Mouse (Mus musculus) intestine, embryonic 14.5 days (tissue): ENCODE measurements around the gene Aldh1b1. TPM values are rescaled to one million over a fixed set of nuclear protein-coding genes. Genes with fewer than 3 reads are reported as not detected.
A peak's percentile ranks its signal among the peaks of the same experiment; 100 is the strongest.

Experiments
- ATAC-seq: fragments of 200-750 bp; cut with Nextera tagmentation; replicated peaks from 2 replicates; pipeline ENCODE4 v1.8.0; 2017; ENCODE audit warnings: low read depth, moderate number of reproducible peaks, moderate TSS enrichment, moderate library complexity; ENCODE audit not compliant: low FRiP score, low TSS enrichment
- DNase-seq: peaks from one replicate; pipeline ENCODE4 v3.0.0-alpha.2; 2018; ENCODE audit warnings: low spot score
- H3K27ac ChIP-seq: fragments of 300-500 bp; sonication (generic); 2 replicates; pipeline ENCODE4 v1.5.1; 2014; ENCODE audit warnings: low read depth, mild to moderate bottlenecking, control low read depth
- H3K27me3 ChIP-seq: fragments of 300-500 bp; sonication (generic); replicated peaks from 2 replicates; pipeline ENCODE4 v1.6.1; 2014; ENCODE audit warnings: low read length, control low read depth; ENCODE audit not compliant: control insufficient read depth, insufficient read depth
- H3K36me3 ChIP-seq: fragments of 300-500 bp; sonication (generic); 2 replicates; pipeline ENCODE4 v1.6.1; 2014; ENCODE audit warnings: low read length, control low read depth; ENCODE audit not compliant: control insufficient read depth, insufficient read depth
- H3K4me1 ChIP-seq: fragments of 300-500 bp; sonication (generic); replicated peaks from 2 replicates; pipeline ENCODE4 v1.6.1; 2014; ENCODE audit warnings: low read length, control low read depth, mixed read lengths; ENCODE audit not compliant: control insufficient read depth, insufficient read depth
- H3K4me2 ChIP-seq: fragments of 300-500 bp; sonication (generic); 2 replicates; pipeline ENCODE4 v1.6.1; 2014; ENCODE audit warnings: low read length
- H3K4me3 ChIP-seq: fragments of 300-500 bp; sonication (generic); 2 replicates; pipeline ENCODE4 v1.5.1; 2014; ENCODE audit warnings: low read depth, low read length, control low read depth, mixed read lengths
- H3K9ac ChIP-seq: fragments of 300-500 bp; sonication (generic); 2 replicates; pipeline ENCODE4 v1.6.1; 2014; ENCODE audit warnings: mild to moderate bottlenecking, low read length
- H3K9me3 ChIP-seq: fragments of 300-500 bp; sonication (generic); 2 replicates; pipeline ENCODE4 v1.6.1; 2016; ENCODE audit warnings: low read length, control low read depth; ENCODE audit not compliant: control insufficient read depth
- WGBS: fragments of 180-500 bp; shearing (Covaris S2); extraction: QIAGEN DNeasy Blood & Tissue Kit; methylation state at CpG from one replicate; pipeline ENCODE4 v1.1.7; 2014; 5-methylcytosine and 5-hydroxymethylcytosine counted together
- polyA plus RNA-seq: library from polyadenylated mRNA; unstranded; fragments of >200 nt; fragmentation: Nextera tagmentation; extraction: Ambion mirVana; gene quantifications from 2 replicates; pipeline ENCODE4 v1.2.1, GENCODE M21; 2014

Aldh1b1 gene
- polyA plus RNA-seq, 1 experiment from 2014 or later, result 115 TPM

- no peak overlapping the region for H3K27ac ChIP-seq
- DNase-seq (no peak), ATAC-seq (no peak)
- no peak overlapping the region for H3K9ac ChIP-seq
- H3K36me3 ChIP-seq, result no peaks in the 10 kb centered on the region
- H3K27me3 ChIP-seq, result peaks cover 64% of the 10 kb centered on the region
- no peak overlapping the region for H3K4me3 ChIP-seq
- WGBS, result 39% methylated on average over 14 of the region's 14 CpGs
- no peaks in the 10 kb centered on the region for H3K9me3 ChIP-seq
- no peaks in the 10 kb centered on the region for H3K4me1 ChIP-seq
- H3K4me2 ChIP-seq, result no peak overlapping the region
Measured at GRCm38 (mm10) chr4:45824761-45825556, 26.1 kb downstream of the Aldh1b1 start.

- Histone ChIP-seq H3K9me3 (no peaks in the 10 kb centered on the region), H3K27me3 (peaks cover 67% of the 10 kb centered on the region), H3K36me3 (no peaks in the 10 kb centered on the region), H3K4me1 (no peaks in the 10 kb centered on the region), H3K4me3 (peak within 1 kb of the TSS; percentile 35), H3K4me2 (peak within 1 kb of the TSS; percentile 55), H3K27ac (no peak within 1 kb of the TSS), H3K9ac (no peak within 1 kb of the TSS)
- DNase-seq (peak; percentile 67), ATAC-seq (peak; percentile 25; the same call in 1 of the 2 replicates)
- 1% methylated on average over 91 of the region's 91 CpGs for WGBS
Measured at GRCm38 (mm10) chr4:45826275-45827040, 27.6 kb downstream of the Aldh1b1 start, which contains the start of gene Igfbpl1. Igfbpl1 (minus strand) TSS chr4:45826923.

GRCm38 (mm10) chr4:45829907-45830759 is 31.3 kb downstream of the Aldh1b1 start:
- H3K27ac ChIP-seq, result no peak overlapping the region
- no peak overlapping the region for H3K4me2 ChIP-seq
- no peak overlapping the region for H3K9ac ChIP-seq
- H3K27me3 ChIP-seq, result peaks cover 43% of the 10 kb centered on the region
- 61% methylated on average over 13 of the region's 13 CpGs for WGBS
- no peaks in the 10 kb centered on the region for H3K9me3 ChIP-seq
- ATAC-seq (no peak), DNase-seq (no peak)
- H3K36me3 ChIP-seq, result no peaks in the 10 kb centered on the region
- H3K4me3 ChIP-seq, result no peak overlapping the region
- H3K4me1 ChIP-seq, result no peaks in the 10 kb centered on the region

GRCm38 (mm10) chr4:45831996-45832395 is 33.2 kb downstream of the Aldh1b1 start:
- peaks cover 24% of the 10 kb centered on the region for H3K27me3 ChIP-seq
- no peaks in the 10 kb centered on the region for H3K9me3 ChIP-seq
- H3K27ac ChIP-seq, result no peak overlapping the region
- DNase-seq, result no peak
- H3K4me2 ChIP-seq, result no peak overlapping the region
- no peak for ATAC-seq
- H3K9ac ChIP-seq, result no peak overlapping the region
- H3K4me1 ChIP-seq, result no peaks in the 10 kb centered on the region
- WGBS, result 93% methylated on average over 7 of the region's 7 CpGs
- H3K36me3 ChIP-seq, result no peaks in the 10 kb centered on the region
- H3K4me3 ChIP-seq, result no peak overlapping the region

- DNase-seq, result no peak
- H3K36me3 ChIP-seq, result no peaks in the 10 kb centered on the region
- H3K9ac ChIP-seq, result no peak overlapping the region
- WGBS, result 33% methylated on average over 5 of the region's 5 CpGs
- no peak for ATAC-seq
- H3K4me1 ChIP-seq, result no peaks in the 10 kb centered on the region
- no peak overlapping the region for H3K27ac ChIP-seq
- H3K9me3 ChIP-seq, result no peaks in the 10 kb centered on the region
- H3K4me3 ChIP-seq, result no peak overlapping the region
- no peak overlapping the region for H3K4me2 ChIP-seq
- H3K27me3 ChIP-seq, result peaks cover 9% of the 10 kb centered on the region
Measured at GRCm38 (mm10) chr4:45833461-45833860, 34.6 kb downstream of the Aldh1b1 start.

GRCm38 (mm10) chr4:45844355-45844754 is 45.5 kb downstream of the Aldh1b1 start:
- DNase-seq, result peak; percentile 82
- H3K4me2 ChIP-seq, result no peak overlapping the region
- 51% methylated on average over 14 of the region's 14 CpGs for WGBS
- no peak overlapping the region for H3K9ac ChIP-seq
- H3K4me3 ChIP-seq, result no peak overlapping the region
- no peaks in the 10 kb centered on the region; the same call in 1 of the 2 replicates for H3K4me1 ChIP-seq
- ATAC-seq, result no peak
- H3K36me3 ChIP-seq, result no peaks in the 10 kb centered on the region
- no peak overlapping the region for H3K27ac ChIP-seq
- H3K9me3 ChIP-seq, result no peaks in the 10 kb centered on the region
- H3K27me3 ChIP-seq, result no peaks in the 10 kb centered on the region

- Histone ChIP-seq H3K9ac (no peak overlapping the region), H3K4me1 (peaks cover under 1% of the 10 kb centered on the region), H3K27me3 (no peaks in the 10 kb centered on the region), H3K9me3 (no peaks in the 10 kb centered on the region), H3K36me3 (no peaks in the 10 kb centered on the region), H3K4me2 (no peak overlapping the region), H3K27ac (no peak overlapping the region), H3K4me3 (no peak overlapping the region)
- ATAC-seq (no peak), DNase-seq (no peak)
- WGBS, result 88% methylated on average over 2 of the region's 2 CpGs
Measured at GRCm38 (mm10) chr4:45846263-45846662, 47.4 kb downstream of the Aldh1b1 start.
